Mouse (Mus musculus): Measurements from ENCODE around the gene Utp15. TPM values are rescaled to one million over a fixed set of nuclear protein-coding genes. Genes with fewer than 3 reads are reported as not detected.
A peak's percentile ranks its signal among the peaks of the same experiment; 100 is the strongest.

The Utp15 gene
- total and polyA plus RNA-seq, 2 experiments from 2014 or later: 24.7 to 26.0 TPM

DNA sequence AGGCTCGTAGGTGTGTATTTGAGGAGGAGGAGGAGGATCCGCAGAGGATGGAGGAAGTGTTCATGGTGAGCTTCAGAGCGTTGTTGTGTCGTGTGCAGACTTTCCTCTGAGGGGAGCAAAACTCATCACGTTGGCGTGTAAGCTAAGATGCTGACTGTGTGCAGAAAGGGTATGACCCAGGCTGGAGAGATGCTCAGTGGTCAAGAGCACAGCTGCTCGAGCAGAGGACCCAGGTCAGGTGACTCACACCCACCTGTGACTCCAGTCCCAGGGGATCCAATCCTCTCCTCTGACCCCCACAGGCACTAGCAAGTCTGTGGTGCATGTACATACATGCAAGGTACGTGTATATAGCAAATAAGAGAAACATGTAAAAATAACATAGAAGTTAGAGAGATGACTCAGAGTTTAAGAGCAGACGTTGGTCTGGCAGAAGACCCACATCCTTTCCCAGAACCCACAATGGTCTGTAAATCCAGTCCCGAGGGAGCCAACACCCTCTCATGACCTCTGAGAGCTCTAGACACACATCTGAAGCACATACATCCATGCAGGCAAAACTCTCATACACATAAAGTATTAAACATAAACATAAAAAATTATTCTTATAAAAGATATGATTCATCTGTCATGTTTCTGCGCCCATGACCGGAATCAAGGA lies 18.3 kb upstream of the Utp15 start:
- H3K36me3 ChIP-seq (ENCODE audit: insufficient read depth, low read length): no peaks in the 10 kb centered on the region
- no peaks in the 10 kb centered on the region for H3K9me3 ChIP-seq (ENCODE audit: low read length)
- 77% methylated on average over 12 of the region's 12 CpGs for WGBS
- H3K4me2 ChIP-seq (ENCODE audit: low read depth, low read length, poor library complexity, severe bottlenecking): no peak overlapping the region
- no peak overlapping the region for H3K4me3 ChIP-seq (ENCODE audit: low read depth, low read length)
- no peak overlapping the region for H3K9ac ChIP-seq (replicated peaks; ENCODE audit: low read length, poor library complexity, severe bottlenecking)
- ATAC-seq (ENCODE audit: low FRiP score) (no peak), DNase-seq (ENCODE audit: low spot score) (no peak)
- no peak overlapping the region for H3K27ac ChIP-seq (ENCODE audit: low read depth, low read length)
- H3K27me3 ChIP-seq (ENCODE audit: insufficient read depth, low read length): no peaks in the 10 kb centered on the region
- H3K4me1 ChIP-seq (ENCODE audit: insufficient read depth, low read length): no peaks in the 10 kb centered on the region
- TF ChIP-seq CTCF (IDR thresholded peaks at IDR 0.05): no peak

DNA sequence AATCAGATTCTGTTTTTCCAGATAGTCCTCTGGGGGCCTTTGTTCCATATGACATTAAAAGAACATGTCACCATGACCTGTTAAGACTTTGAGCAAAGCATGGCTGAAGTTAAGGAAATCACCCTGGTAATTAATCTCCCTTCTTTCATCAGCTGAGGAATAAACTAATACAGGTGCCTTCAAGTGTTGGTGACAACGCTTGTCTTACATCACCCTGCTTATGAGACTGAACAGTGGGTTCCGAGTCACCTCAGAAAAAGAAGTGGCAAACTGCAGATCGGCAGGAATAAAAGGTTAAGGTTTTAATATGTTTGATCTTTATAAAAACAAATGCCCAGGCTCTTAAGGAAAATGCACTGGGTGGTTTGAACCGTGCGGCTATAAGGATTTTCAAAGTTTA lies 16.8 kb upstream of the Utp15 start, which contains the start of gene Gm21976:
Gene Gm21976, plus strand, starts transcription at position 202 of the 400 bp plus-strand sequence.
- no peak within 1 kb of the TSS for H3K4me2 ChIP-seq (ENCODE audit: low read depth, low read length, poor library complexity, severe bottlenecking)
- no peak for TF ChIP-seq CTCF (IDR thresholded peaks at IDR 0.05)
- no peaks in the 10 kb centered on the region for H3K9me3 ChIP-seq (ENCODE audit: low read length)
- H3K4me3 ChIP-seq (ENCODE audit: low read depth, low read length): no peak within 1 kb of the TSS
- H3K36me3 ChIP-seq (ENCODE audit: insufficient read depth, low read length): peaks cover 5% of the 10 kb centered on the region
- ATAC-seq (ENCODE audit: low FRiP score): no peak
- DNase-seq (ENCODE audit: low spot score): no peak
- H3K27ac ChIP-seq (ENCODE audit: low read depth, low read length): no peak within 1 kb of the TSS
- H3K4me1 ChIP-seq (ENCODE audit: insufficient read depth, low read length): no peaks in the 10 kb centered on the region
- H3K9ac ChIP-seq (replicated peaks; ENCODE audit: low read length, poor library complexity, severe bottlenecking): no peak within 1 kb of the TSS
- 77% methylated on average over 5 of the region's 5 CpGs for WGBS
- H3K27me3 ChIP-seq (ENCODE audit: insufficient read depth, low read length): no peaks in the 10 kb centered on the region

DNA sequence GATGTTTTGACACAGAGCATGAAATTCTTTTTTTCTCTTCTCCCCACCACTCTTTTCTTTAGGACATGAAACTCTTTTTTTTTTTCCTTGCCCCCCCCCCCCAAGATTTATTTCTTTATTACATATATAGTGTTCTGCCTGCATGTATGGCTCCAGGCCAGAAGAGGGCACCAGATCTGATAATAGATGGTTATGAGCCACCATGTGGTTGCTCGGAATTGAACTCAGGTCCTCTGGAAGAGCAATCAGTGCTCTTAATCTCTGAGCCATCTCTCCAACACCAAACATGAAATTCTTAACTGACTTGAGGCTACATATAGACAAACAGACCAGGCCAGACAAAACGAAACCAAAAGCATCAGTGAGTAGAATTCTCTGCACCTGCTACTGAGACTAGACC lies 14.7 kb upstream of the Utp15 start:
- no peak overlapping the region for H3K9ac ChIP-seq (replicated peaks; ENCODE audit: low read length, poor library complexity, severe bottlenecking)
- H3K9me3 ChIP-seq (ENCODE audit: low read length): no peaks in the 10 kb centered on the region
- peaks cover 21% of the 10 kb centered on the region for H3K36me3 ChIP-seq (ENCODE audit: insufficient read depth, low read length)
- no peaks in the 10 kb centered on the region for H3K27me3 ChIP-seq (ENCODE audit: insufficient read depth, low read length)
- 74% methylated on average over 2 of the region's 2 CpGs for WGBS
- ATAC-seq (ENCODE audit: low FRiP score) (no peak), DNase-seq (ENCODE audit: low spot score) (no peak)
- H3K27ac ChIP-seq (ENCODE audit: low read depth, low read length): no peak overlapping the region
- H3K4me1 ChIP-seq (ENCODE audit: insufficient read depth, low read length): no peaks in the 10 kb centered on the region
- peak; percentile 39; the same call in 1 of the 2 replicates for TF ChIP-seq CTCF (IDR thresholded peaks at IDR 0.05)
- H3K4me2 ChIP-seq (ENCODE audit: low read depth, low read length, poor library complexity, severe bottlenecking): no peak overlapping the region
- H3K4me3 ChIP-seq (ENCODE audit: low read depth, low read length): no peak overlapping the region

DNA sequence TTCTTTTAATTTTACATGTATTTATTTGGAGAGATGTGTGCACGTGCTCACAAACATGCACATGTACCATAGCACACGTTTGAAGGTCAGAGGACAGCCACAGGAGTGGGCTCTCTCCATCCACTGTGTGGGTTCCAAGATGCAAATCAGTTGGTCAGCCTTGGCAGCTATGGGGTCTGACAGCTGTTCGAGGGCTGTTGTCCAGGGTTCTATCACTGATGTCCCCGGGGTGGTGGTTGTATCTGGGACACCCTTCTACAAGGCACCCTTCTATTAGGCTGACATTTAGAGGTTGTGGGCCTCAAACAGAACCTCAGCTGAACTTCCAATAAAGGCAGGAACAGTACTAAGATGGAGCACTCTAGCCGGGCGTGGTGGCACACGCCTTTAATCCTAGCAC lies 13.4 kb upstream of the Utp15 start:
- no peak overlapping the region for H3K9ac ChIP-seq (replicated peaks; ENCODE audit: low read length, poor library complexity, severe bottlenecking)
- WGBS: 91% methylated on average over 7 of the region's 7 CpGs
- no peak overlapping the region for H3K27ac ChIP-seq (ENCODE audit: low read depth, low read length)
- no peaks in the 10 kb centered on the region for H3K4me1 ChIP-seq (ENCODE audit: insufficient read depth, low read length)
- no peaks in the 10 kb centered on the region for H3K9me3 ChIP-seq (ENCODE audit: low read length)
- TF ChIP-seq CTCF (IDR thresholded peaks at IDR 0.05): no peak
- peaks cover 31% of the 10 kb centered on the region for H3K36me3 ChIP-seq (ENCODE audit: insufficient read depth, low read length)
- no peak overlapping the region for H3K4me3 ChIP-seq (ENCODE audit: low read depth, low read length)
- H3K4me2 ChIP-seq (ENCODE audit: low read depth, low read length, poor library complexity, severe bottlenecking): no peak overlapping the region
- no peak for DNase-seq (ENCODE audit: low spot score)
- H3K27me3 ChIP-seq (ENCODE audit: insufficient read depth, low read length): no peaks in the 10 kb centered on the region
- no peak for ATAC-seq (ENCODE audit: low FRiP score)

DNA sequence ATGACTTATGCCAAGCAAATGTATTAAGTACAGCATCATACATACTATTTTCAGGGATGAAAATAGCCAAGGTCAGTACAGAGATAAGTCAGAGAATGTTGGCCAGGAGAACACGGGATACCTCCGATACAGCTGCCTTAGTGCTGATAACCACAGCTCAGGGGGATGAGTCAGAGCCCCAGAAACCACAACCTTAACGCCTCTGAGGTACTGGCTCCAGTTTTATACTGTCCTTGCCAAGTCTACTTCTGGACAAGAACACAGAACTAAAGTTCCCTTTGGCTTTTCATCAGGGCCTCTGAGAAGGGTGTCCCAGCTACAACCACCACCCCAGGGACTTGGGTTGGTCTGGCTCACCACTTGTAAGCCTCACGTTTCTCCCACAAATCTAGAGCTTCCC lies 12.8 kb upstream of the Utp15 start:
- peaks cover 35% of the 10 kb centered on the region for H3K36me3 ChIP-seq (ENCODE audit: insufficient read depth, low read length)
- no peak overlapping the region for H3K4me2 ChIP-seq (ENCODE audit: low read depth, low read length, poor library complexity, severe bottlenecking)
- H3K27me3 ChIP-seq (ENCODE audit: insufficient read depth, low read length): no peaks in the 10 kb centered on the region
- H3K4me1 ChIP-seq (ENCODE audit: insufficient read depth, low read length): no peaks in the 10 kb centered on the region
- no peak overlapping the region for H3K4me3 ChIP-seq (ENCODE audit: low read depth, low read length)
- no peaks in the 10 kb centered on the region for H3K9me3 ChIP-seq (ENCODE audit: low read length)
- no peak for TF ChIP-seq CTCF (IDR thresholded peaks at IDR 0.05)
- ATAC-seq (ENCODE audit: low FRiP score) (no peak), DNase-seq (ENCODE audit: low spot score) (no peak)
- 89% methylated on average over 4 of the region's 4 CpGs for WGBS
- H3K9ac ChIP-seq (replicated peaks; ENCODE audit: low read length, poor library complexity, severe bottlenecking): no peak overlapping the region
- H3K27ac ChIP-seq (ENCODE audit: low read depth, low read length): no peak overlapping the region

DNA sequence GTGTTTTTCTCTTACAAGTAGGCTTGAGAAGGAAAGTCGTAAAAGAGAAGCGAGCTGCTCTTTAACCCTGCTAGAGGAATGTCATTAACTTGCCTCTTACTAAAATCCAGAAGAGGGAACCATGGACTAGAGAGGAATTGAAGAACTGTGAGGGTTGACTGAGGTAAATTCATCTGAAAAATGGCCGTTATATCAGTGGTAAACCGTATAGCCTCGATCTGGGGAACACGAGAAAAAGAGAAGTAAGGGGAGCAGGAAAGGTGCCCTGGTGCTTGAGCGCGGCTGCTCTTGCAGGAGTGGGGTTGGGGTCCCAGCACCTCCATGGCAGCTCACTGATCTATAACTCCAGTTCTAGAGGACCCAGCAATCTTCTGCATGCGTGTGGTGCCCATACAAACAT lies 11.2 kb upstream of the Utp15 start:
- no peaks in the 10 kb centered on the region for H3K27me3 ChIP-seq (ENCODE audit: insufficient read depth, low read length)
- H3K36me3 ChIP-seq (ENCODE audit: insufficient read depth, low read length): peaks cover 41% of the 10 kb centered on the region
- no peak overlapping the region for H3K4me3 ChIP-seq (ENCODE audit: low read depth, low read length)
- no peak for TF ChIP-seq CTCF (IDR thresholded peaks at IDR 0.05)
- no peak overlapping the region for H3K27ac ChIP-seq (ENCODE audit: low read depth, low read length)
- no peak for DNase-seq (ENCODE audit: low spot score)
- H3K4me1 ChIP-seq (ENCODE audit: insufficient read depth, low read length): no peaks in the 10 kb centered on the region
- H3K9ac ChIP-seq (replicated peaks; ENCODE audit: low read length, poor library complexity, severe bottlenecking): no peak overlapping the region
- H3K4me2 ChIP-seq (ENCODE audit: low read depth, low read length, poor library complexity, severe bottlenecking): no peak overlapping the region
- no peaks in the 10 kb centered on the region for H3K9me3 ChIP-seq (ENCODE audit: low read length)
- ATAC-seq (ENCODE audit: low FRiP score): no peak
- 96% methylated on average over 9 of the region's 9 CpGs for WGBS
